Mouse (Mus musculus): ENCODE data around the gene Sorbs2.
"Not testable (repeated sequence)": the region's sequence is repeated elsewhere in the genome, so short reads cannot be mapped to it uniquely, and the experiment has no call there.

The Sorbs2 gene

DNA sequence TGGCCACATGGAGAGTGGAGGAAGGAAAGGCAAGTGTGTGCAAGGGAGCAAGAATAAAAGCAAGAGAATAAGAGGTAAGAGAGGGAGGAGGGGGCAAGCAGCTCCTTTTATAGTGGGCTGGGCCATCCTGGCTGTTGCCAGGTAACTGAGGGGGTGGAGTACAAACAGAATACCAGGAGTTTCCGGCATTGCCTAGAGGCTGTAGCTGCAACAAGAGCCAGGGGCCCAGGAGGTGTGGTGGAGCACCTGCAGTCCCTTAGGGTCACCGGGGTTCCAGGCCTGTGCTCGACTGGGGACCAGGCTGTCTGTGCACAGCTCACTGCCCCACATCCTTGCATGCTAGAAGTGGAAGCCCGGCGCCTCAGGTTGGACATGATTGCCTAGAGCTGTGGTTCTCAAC, 350.1 kb downstream of the Sorbs2 start:
- DNase-seq = peak; percentile 37

DNA sequence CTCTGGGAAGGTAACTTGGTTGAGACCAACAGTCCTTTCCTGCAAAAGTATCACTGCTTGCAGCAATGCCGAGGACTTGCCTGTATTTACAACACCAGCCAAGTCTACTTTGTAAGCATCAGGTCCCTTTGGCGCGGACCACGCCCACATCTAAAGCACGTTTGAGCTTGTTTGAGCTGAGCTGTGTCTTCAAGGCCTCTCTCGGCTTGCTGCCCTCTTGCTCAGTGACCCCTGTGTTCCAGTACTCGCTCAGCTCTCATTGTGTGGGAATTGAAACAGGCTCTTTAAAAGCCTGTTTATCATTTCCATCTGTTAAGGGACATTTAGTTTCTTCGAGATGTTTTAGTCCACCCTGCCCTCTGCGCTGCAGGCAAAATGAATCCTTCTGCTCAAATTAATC, 350.8 kb downstream of the Sorbs2 start:
- peak; percentile 67 for DNase-seq

GRCm38 (mm10) chr8:45871587-45871986, 364.0 kb downstream of the Sorbs2 start:
- not testable (repeated sequence) for DNase-seq

DNA sequence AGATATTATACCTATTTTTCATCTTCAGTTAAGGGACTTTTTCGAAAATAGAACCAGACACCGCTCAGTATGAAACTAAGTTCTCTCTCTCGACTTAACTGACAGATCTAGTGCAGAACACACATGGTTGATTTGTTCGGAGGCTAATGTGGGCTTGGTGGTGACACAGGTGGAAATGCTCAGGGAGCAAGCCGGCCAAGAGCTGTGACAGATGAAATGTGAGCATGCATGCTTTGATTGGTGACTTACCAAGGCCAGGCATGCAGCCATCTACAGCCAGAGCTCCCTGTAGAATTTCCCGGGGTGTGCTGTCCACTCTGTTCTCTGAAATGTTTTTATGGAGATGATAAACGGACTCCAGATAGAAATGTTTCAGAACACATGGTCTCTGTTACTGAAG, 364.5 kb downstream of the Sorbs2 start:
- DNase-seq = peak; percentile 31

GRCm38 (mm10) chr8:45874945-45875626, 367.5 kb downstream of the Sorbs2 start:
- peak; percentile 74 for DNase-seq

- DNase-seq = no peak
These were observed 368.8 kb downstream of the Sorbs2 start for GRCm38 (mm10) chr8:45876397-45876796.

Data from embryo, embryonic 11 days (tissue).